Mouse (Mus musculus): Measurements from ENCODE around the gene Acin1.
A peak's percentile ranks its signal among the peaks of the same experiment; 100 is the strongest.
"Not testable (repeated sequence)": the region's sequence is repeated elsewhere in the genome, so short reads cannot be mapped to it uniquely, and the experiment has no call there.

Acin1 gene

GRCm38 (mm10) chr14:54643011-54643410 is 43.7 kb downstream of the Acin1 start:
- DNase-seq (ENCODE audit: low read depth, low spot score), result no peak

GRCm38 (mm10) chr14:54642224-54642944 is 44.3 kb downstream of the Acin1 start:
- no peak for DNase-seq (ENCODE audit: low read depth, low spot score)

GRCm38 (mm10) chr14:54641305-54641969 is 45.3 kb downstream of the Acin1 start, which contains the start of gene Cdh24:
TSS of gene Cdh24 (minus strand) at chr14:54641364.
- DNase-seq (ENCODE audit: low read depth, low spot score), result peak; percentile 92

GRCm38 (mm10) chr14:54640946-54641304 is 45.8 kb downstream of the Acin1 start, which contains the start of gene Gm17606:
TSS of gene Gm17606 (plus strand) at chr14:54640952.
- DNase-seq (ENCODE audit: low read depth, low spot score), result no peak

GRCm38 (mm10) chr14:54640121-54640520 is 46.6 kb downstream of the Acin1 start:
- DNase-seq (ENCODE audit: low read depth, low spot score), result no peak

GRCm38 (mm10) chr14:54638210-54638609 is 48.5 kb downstream of the Acin1 start:
- DNase-seq (ENCODE audit: low read depth, low spot score), result no peak

GRCm38 (mm10) chr14:54636954-54637353 is 49.8 kb downstream of the Acin1 start:
- DNase-seq (ENCODE audit: low read depth, low spot score), result peak; percentile 67

GRCm38 (mm10) chr14:54634182-54634581 is 52.5 kb downstream of the Acin1 start:
- DNase-seq (ENCODE audit: low read depth, low spot score), result no peak

- no peak for DNase-seq (ENCODE audit: low read depth, low spot score)
Observed at GRCm38 (mm10) chr14:54632252-54632651, 54.5 kb downstream of the Acin1 start.

- no peak for DNase-seq (ENCODE audit: low read depth, low spot score)
Observed at GRCm38 (mm10) chr14:54631240-54631599, 55.5 kb downstream of the Acin1 start.

GRCm38 (mm10) chr14:54630583-54631239 is 56.0 kb downstream of the Acin1 start:
- no peak for DNase-seq (ENCODE audit: low read depth, low spot score)

GRCm38 (mm10) chr14:54629797-54630196 is 56.9 kb downstream of the Acin1 start:
- DNase-seq (ENCODE audit: low read depth, low spot score), result no peak

GRCm38 (mm10) chr14:54628103-54628502 is 58.6 kb downstream of the Acin1 start:
- no peak for DNase-seq (ENCODE audit: low read depth, low spot score)

- DNase-seq (ENCODE audit: low read depth, low spot score), result no peak
Observed at GRCm38 (mm10) chr14:54624976-54625375, 61.8 kb downstream of the Acin1 start.

GRCm38 (mm10) chr14:54623334-54623733 is 63.4 kb downstream of the Acin1 start:
- DNase-seq (ENCODE audit: low read depth, low spot score), result no peak

GRCm38 (mm10) chr14:54621133-54621532 is 65.6 kb downstream of the Acin1 start, which contains the start of gene Psmb11:
TSS of gene Psmb11 (plus strand) at chr14:54621433.
- no peak for DNase-seq (ENCODE audit: low read depth, low spot score)

GRCm38 (mm10) chr14:54617897-54618365 is 68.8 kb downstream of the Acin1 start, which contains the start of gene Psmb5:
TSS of gene Psmb5 (minus strand) at chr14:54618022.
- peak; percentile 91 for DNase-seq (ENCODE audit: low read depth, low spot score)

GRCm38 (mm10) chr14:54617152-54617896 is 69.4 kb downstream of the Acin1 start:
- peak; percentile 72 for DNase-seq (ENCODE audit: low read depth, low spot score)

- no peak for DNase-seq (ENCODE audit: low read depth, low spot score)
Observed at GRCm38 (mm10) chr14:54616226-54616825, 70.4 kb downstream of the Acin1 start.

GRCm38 (mm10) chr14:54614130-54614529 is 72.6 kb downstream of the Acin1 start:
- DNase-seq (ENCODE audit: low read depth, low spot score), result not testable (repeated sequence)

GRCm38 (mm10) chr14:54610648-54611047 is 76.1 kb downstream of the Acin1 start:
- no peak for DNase-seq (ENCODE audit: low read depth, low spot score)

Measured in CD4-positive helper T cell, adult 2 months (primary cell).